Mouse (Mus musculus) gastrocnemius, postnatal 10 days (tissue): ENCODE measurements around the gene Med26. TPM values are rescaled to one million over a fixed set of nuclear protein-coding genes. Genes with fewer than 3 reads are reported as not detected.

Source experiments
- DNase-seq: peaks from one replicate; pipeline ENCODE4 v3.0.0; 2021; ENCODE audit warnings: mixed read lengths
- microRNA-seq, 2 experiments: library from miRNA; unstranded; fragments of <30 nt; microRNA quantifications; one replicate each; pipeline ENCODE4 v1.2.0; 2021
- total RNA-seq, 2 experiments: library from RNA; stranded (reverse); gene quantifications; 2 replicates each; pipeline ENCODE4 v1.2.3; 2021

Med26 gene
- total RNA-seq, 2 experiments from 2014 or later = 7.0 to 9.3 TPM

DNA sequence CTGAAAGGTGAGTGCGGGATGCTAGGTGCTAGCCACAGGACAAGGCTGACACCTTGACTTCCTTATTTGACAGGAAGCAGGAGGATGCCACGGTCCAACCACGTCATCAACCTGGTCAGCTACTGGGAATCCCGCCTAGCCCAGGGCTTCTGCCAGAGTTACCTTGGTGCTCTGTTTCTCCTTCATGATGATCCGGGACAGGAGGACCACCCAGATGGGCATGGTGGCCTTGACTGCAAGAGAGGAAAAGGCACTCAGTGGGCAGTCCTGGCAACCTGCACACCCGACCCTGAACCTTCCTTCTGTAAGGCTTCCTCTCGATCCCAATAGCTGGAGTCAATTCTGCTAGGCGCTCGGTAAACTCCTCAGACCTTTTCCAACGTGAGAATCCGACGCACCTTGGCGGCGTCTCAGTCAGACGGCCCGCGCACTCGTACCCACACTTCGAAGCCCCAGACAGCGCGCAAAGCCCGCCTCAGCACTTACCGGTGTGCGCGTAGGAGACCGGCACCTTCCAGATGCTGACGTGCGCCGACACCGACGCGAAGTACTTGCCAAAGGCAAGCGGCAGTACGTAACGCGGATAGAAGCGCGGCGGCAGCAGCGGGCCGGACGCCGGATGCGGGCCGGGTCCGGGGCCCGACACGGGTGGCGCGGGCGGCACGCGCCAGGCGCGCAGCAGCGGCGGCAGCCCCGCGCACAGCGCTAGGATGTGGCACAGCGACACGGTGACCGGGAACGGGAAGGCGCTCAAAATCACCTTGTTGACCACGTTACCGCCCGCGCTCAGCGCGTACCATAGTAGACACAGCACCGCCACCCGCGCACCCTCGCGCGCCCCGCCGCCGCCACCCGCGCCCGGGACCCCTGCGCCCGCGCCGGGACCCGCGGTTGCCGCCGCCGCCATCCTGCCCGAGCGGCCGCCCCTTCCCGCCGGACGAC lies 56.1 kb downstream of the Med26 start, which contains the start of gene Slc35e1:
Gene Slc35e1, minus strand, starts transcription at position 935 of the 942 bp plus-strand sequence.
- no peak for DNase-seq

DNA sequence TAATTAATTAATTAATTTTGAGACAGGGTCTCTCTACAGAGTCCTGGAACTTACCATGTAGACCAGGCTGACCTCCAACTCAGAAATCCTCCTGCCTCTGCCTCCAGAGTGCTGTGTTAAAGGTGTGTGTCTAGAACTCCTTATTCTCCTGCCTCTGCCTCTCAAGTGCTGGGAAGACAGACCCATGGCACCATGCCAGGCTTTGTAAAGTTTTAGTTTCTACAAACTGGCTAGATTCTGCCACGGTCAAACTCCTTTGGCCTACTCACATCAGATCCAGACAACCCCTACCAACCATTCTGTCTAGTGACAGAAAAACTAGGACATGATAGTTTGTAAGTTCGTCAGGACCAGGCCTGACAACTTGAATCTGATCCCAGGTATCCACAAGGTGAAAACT lies 57.1 kb downstream of the Med26 start:
- DNase-seq = no peak

DNA sequence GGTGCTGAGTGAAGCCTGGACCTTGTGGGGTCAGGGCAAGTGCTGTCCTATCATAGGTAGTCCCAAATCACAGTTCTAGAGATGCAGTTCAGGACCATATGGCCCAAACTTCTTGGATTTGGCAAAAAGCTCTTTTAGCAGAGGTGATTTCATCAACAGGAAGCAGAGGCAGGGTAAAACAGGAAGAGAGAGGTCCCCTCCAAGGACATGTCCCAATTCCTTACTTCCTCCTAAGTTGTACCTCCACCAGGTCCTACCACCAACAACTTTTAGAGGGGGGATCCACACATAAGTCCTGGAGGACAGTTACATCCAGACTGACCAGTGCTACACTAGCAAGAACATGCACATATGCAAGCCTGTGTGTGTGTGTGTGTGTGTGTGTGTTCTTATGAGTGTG lies 61.1 kb downstream of the Med26 start:
- DNase-seq = no peak

DNA sequence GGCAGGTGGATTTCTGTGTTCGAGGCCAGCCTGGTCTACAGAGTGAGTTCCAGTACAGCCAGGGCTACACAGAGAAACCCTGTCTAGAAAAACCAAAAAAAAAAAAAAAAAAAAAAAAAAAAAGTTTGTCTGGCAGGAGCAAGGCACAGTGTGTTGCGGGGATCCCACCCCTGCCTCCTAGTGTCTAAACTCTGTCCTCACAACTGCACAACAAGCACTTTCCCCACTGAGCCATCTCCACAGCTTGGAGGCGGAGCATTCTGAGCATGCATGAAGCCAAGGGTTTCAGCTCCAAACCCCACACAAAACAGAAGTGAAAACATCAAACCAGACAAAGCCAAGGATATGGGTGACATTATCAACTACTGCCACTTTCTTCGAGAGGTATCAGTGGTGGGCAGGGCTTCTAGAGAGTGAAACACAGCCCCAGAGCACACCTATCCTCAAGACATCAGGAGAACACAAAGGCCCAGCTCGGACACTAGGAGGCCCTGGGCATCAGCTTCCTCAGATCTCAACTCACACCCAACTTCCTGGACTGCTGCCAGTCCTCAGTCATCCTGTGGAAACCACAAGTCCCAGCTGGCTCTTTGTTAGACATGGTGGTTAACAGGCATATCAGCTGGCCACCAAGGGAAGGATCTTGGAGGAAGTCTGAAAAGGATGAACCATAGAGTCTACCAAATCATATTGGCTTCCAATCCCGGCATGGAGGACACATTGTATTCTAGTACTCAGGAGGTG lies 62.4 kb downstream of the Med26 start:
- DNase-seq = no peak

DNA sequence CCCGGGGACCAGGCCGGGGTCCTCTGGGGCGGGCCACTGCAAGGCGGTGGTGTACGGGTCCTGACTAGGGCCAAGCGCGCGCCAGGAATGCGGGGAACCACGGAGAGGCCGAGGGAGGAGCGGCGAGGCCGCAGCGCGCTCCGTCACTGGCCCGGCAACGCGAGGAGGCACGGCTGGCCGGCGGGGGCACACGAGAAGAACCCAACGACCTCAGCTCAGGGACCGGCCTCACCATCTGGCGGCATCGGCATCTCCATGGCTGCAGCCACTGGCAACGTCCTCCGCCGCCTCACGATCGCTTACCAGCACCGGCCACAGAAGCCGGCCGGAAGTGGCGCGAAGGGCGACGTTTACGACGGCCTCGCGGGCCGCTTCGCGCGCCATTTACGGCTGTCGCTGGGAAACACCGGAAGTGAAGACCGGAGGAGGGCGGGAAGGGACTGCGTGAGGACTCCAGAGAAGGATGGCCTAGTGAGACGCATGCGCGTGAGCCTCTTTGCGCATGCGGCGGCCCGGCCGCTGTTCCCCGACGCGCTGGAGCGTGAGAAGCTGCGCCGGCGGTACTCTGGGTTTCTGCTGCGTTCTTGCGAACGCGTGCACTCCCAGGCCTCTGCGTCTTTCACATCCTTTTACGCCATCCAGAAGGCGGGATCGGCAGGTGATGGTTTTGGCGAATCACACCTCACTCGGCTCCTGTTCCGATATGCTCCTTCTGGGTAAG lies 73.1 kb downstream of the Med26 start, which contains the start of gene Cherp:
Gene Cherp, minus strand, starts transcription at position 401 of the 721 bp plus-strand sequence.
- peak; percentile 92 for DNase-seq

DNA sequence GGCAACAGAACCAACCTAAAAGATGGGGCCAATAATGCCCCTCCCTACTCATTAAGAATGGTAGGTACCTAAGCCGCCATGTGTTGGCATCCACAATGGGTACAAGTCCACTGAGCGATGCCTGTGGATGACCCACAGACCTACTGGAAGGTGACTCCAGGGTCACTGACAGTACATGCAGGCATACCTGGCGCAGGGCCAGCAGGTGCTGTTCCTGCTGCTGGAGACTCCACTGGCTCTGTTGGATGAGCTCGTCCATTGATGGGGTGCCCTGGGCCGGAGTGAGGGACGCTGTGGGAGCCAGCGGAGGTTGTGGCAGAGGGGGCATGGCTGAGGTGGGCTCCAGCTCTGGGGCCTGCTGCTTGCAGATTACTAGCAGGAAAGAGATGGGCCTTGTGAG lies 77.4 kb downstream of the Med26 start:
- DNase-seq = no peak

DNA sequence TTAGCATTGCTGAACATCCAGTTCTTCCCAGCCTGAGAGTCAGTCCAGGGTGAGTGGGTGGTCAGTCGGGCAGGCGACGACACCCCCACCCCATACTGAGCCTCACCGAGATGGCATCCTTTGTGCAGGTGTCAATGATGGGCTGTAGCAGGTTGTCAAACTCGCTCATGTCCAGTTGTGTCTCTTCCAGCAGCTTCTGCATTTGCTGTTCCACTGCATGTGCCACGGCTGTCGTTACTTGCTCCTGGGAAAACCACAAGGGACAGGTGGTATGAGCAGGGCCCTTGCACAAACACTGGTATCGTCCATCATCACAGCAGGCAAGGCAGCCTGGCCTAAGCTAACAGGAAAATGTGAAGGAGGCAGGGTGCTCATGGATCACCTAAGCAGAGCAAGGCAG lies 78.1 kb downstream of the Med26 start:
- no peak for DNase-seq

DNA sequence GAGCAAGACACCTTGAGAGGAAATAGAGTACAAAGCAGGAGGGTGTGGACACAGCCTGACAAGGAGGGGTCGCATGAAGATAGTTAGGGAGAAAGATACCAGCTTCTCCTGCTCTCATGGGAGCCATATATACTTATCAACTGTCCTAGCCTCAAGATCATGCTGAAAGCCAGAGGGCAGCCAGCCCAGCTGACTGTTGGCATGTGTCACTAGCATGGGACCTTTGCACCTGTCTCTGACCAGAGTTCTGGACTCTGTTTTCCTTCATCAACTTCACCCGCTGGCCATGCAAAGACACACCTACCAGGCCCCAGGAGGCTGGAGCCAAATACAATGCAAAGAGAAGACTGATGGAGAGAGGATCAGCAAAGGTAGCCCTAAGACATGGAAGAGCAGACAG lies 78.8 kb downstream of the Med26 start:
- DNase-seq = no peak

DNA sequence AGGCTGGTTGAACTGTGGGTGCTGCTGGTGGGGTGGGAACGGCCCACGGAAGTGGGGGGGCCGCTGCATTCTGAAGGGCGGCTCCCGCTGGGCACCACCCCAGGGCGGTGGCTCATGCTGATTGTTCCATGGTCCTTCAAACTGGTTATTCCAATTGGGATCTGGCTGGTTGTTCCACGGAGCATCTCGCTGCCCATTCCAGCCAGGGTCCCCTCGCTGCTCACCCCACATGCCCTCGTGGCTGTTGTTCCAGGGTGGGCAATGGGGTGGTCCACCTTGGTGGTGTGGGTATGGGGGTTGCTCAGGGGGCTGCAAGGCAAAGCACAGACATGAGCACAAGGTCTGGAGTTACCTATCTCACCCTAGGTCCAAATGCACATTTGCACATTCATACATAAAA lies 83.9 kb downstream of the Med26 start:
- DNase-seq = no peak

DNA sequence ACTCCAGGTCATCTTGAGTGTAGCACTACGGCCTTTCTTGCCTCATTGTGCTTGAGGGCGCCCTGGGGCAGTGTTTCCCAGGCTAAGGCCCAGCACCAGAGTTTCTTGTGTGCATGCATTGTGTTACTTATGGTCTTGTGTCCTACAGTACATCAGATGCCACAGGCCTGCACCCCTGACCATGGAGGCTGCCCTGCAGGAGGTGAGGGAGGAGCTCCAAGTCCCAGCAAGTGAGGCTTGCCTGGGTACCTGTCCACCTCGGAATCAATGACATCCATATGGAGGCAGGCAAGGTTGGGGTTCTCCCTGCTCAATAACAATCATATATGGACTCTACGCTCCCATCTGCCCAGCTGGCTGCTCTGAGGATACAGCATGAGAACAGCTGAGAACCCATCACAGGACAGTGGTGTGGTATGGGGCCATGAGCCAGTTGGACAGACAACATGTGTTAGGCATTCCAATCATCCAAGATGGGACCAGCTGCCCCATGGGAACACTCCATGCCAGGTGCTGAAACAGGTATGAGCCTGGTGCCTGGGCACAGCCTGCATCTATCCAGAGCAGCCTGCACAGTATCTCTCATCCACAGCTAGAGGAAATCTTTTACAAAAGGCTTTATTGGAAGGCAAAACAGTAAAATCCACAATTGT lies 88.1 kb downstream of the Med26 start:
- no peak for DNase-seq

DNA sequence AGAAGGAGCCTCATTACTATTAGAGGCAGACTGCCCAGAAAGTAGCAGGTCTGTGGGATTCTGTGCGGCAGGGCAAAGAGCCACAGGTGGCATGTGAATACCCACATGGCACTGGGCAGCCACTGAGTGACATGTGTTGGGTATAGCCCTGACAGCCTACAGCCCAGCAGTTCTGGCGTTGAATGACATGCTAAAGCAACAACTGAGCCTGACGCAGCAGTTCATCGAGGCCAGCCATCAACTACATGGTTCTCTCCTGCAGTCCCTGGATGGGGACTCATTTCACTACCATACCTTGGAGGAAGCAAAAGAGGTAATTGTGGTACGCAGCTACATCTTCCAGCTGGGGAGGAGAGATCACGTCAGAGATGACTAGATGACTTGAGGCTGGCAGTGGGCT lies 89.6 kb downstream of the Med26 start:
- no peak for DNase-seq

DNA sequence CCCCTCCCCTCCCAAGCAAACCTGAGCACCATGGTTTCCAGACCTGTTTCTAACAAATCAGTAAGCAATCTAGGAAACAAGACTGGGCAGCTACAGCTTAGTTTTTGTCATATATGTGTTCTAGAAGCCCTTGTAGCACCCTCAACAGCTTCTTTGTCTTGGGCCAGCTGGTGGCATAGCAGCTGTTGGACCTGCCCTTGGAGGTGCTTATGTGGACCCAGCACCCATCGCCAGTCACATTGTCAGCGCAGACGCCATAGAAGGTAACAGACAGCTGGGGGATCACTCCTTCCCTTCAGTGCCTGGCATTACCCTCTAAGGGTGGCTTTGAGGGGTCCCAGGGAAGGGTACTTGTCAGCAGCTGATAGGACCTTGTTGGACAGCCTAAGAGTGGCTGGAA lies 90.3 kb downstream of the Med26 start:
- no peak for DNase-seq

DNA sequence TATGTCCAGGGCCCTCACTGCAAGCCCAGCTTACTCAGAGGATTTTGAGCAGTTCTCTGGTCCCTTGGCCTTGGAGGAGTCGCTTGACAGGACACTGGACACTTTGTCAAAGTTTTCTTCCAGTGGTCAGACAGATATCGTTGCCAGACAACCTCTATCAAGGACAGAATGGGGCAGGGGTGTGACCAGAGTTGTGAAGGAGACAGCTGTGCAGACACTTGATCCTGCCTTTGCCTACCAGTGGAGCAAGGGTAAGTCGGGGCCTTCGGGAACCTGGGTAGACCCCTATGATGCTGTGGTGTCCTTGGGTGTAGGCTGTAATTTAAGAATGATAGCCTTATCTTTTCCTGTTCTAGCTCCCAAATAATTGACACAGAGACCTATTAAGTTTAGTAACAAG lies 92.8 kb downstream of the Med26 start:
- DNase-seq = no peak

DNA sequence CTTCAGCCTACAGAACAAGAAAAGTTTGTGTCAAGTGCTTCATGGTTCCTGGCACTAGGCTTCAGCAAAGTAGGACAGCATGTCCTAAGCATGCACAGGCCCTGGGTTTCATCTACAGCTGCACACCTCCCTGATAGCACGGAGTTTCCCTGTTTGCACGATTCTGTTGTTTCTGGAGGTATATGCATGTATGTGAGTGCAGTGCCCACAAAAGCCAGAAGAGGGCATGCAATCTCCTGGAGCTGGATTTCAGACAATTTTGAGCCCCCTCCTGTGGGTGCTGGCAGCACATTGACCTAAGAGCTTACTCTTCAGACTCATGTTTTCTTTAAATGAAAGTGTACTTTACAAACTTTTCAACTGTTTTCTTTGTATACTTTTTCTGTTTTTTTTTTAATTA lies 94.2 kb downstream of the Med26 start:
- DNase-seq = no peak

DNA sequence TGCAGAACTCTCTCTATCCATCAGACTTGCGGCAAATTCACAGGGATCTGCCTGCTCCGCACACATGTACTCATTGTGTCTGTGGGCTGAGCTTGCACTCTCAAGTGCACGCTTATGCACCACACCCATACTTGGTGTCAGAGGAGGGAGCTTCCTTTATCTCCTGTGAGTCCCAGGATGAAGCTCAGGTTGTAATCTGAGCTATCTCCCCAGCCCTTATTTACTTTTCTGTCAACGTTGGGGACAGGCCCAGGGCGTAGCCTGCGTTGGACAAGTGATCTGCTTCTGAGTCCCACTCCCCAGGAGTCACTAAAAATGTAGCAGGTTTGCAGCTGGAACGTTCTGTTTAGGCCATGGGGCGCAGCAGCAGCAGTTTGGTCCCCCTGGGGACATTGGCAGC lies 96.6 kb downstream of the Med26 start:
- DNase-seq = no peak

DNA sequence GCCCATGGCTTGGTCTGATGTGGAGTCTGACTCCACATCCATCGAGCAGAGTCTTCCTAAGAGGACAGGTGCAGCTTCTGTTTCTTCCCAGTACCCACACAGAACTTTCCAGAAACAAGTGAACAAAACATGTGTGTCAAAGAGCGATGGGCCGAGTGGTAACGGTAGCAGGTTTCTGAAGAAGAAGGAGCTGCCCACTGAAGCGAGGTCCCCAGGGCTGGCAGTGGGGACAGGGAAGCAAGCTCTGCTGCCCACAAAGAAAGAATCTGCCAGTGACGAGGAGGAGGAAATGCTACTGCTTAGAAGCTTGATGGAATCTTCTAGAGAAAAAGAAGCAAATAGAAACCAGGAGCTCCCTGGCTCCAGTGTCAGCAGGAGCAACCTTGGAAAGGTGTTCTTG lies 103.0 kb downstream of the Med26 start:
- no peak for DNase-seq

Small RNA genes within 50 kb of the gene (microRNA-seq; reads per million reads assigned to microRNA genes)
- 0 reads per million in 2 experiments for gene Gm28019
- gene Mir7068 = 0.32 to 1.3 reads per million in 2 experiments

Other genes with a start within 250 kb of the Med26 start
- 10 to 100 TPM; 14.2 to 15.8 TPM for gene Gm10282, start 243.0 kb downstream of the Med26 start, total RNA-seq
- 10 to 100 TPM; 25.2 to 31.9 TPM for gene Klf2, start 229.2 kb downstream of the Med26 start, total RNA-seq
- 10 to 100 TPM; 27.4 to 38.7 TPM for gene Eps15l1, start 126.8 kb downstream of the Med26 start, total RNA-seq
- 1 to 10 TPM; 1.7 to 1.8 TPM for gene Calr3, start 104.4 kb downstream of the Med26 start, total RNA-seq
- gene 1700030K09Rik, start 104.4 kb downstream of the Med26 start, total RNA-seq = 1 to 10 TPM; 3.6 to 5.6 TPM
- 10 to 100 TPM; 27.5 to 38.9 TPM for gene Cherp, start 73.0 kb downstream of the Med26 start, total RNA-seq
- gene Slc35e1, start 55.7 kb downstream of the Med26 start, total RNA-seq = 10 to 100 TPM; 23.3 to 25.3 TPM
- gene Smim7, start 22.8 kb upstream of the Med26 start, total RNA-seq = 100 to 1,000 TPM in 1 of 2 experiments, 10 to 100 TPM in 1; 89.9 to 102 TPM
- 100 to 1,000 TPM; 824 to 997 TPM for gene Tmem38a, start 23.8 kb upstream of the Med26 start, total RNA-seq
- gene Nwd1, start 98.4 kb upstream of the Med26 start, total RNA-seq = 1 to 10 TPM; 1.0 to 1.2 TPM
- gene Sin3b, start 175.0 kb upstream of the Med26 start, total RNA-seq = 10 to 100 TPM; 78.2 to 80.8 TPM
- 1 to 10 TPM; 1.9 to 3.2 TPM for gene F2rl3, start 213.6 kb upstream of the Med26 start, total RNA-seq